7 mouse cellular contexts compared by ENCODE assay signal in the genomic region with DNA sequence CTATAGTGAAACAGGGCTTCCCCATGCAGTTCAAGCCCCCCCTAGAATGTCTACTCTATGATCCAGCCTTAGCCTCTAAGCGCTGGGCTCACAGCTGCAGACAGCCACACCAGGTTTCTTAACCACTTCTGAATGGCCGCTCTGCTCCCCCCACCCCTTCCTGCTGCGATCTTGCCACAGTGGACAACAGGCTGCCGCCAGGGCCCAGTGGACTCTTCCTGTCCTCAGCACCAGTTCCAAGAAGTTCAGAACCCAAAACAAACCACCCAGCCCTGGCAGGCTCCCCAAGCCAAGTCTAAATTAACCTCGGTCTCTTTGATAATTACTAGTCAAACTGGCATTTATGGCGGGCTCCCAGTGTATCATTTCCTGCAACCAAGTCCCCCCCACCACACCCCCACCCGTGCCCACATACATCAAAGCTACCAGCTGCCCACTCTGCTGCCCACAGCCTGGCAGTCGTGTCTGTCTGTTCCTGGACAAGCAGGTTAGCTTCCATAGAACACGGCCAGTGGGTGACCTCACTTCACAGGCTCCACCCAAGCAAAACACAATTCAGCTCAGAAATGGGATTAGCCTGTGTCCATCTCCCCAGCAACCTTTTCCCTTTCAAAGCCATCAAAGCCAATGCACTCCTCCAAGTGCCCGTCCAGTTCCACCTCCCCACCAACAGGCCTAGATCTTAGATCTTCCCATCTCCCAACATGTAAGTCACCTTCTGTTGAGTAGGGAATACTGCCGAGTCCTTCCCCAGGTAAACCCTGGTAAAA. TPM values are rescaled to one million over a fixed set of nuclear protein-coding genes. Genes with fewer than 3 reads are reported as not detected.
DNase-seq lines count a peak whose midpoint lies in the region; ATAC-seq lines count a peak whose summit lies in the region.

No protein-coding gene starts in this region.

- peak overlapping the region; percentile 98 for H3K9ac ChIP-seq in intestine, embryonic 15.5 days

- ATAC-seq in intestine, embryonic 15.5 days = no peak

- peak overlapping the region; percentile 95 for H3K27ac ChIP-seq in forebrain, embryonic 10.5 days
- H3K27ac ChIP-seq in intestine, embryonic 15.5 days = 0 out of 2 replicates have a peak overlapping the region, but pooled peaks have one; percentile 92
- H3K27ac ChIP-seq in midbrain, embryonic 10.5 days (replicated peaks) = peak overlapping the region; percentile 97

- peak overlapping the region; percentile 78 for H3K4me2 ChIP-seq in intestine, embryonic 15.5 days (replicated peaks)

- peaks cover 57% of the 10 kb centered on the region for H3K36me3 ChIP-seq in forebrain, embryonic 10.5 days (replicated peaks)
- peaks cover 15% of the 10 kb centered on the region for H3K36me3 ChIP-seq in intestine, embryonic 15.5 days
- H3K36me3 ChIP-seq in midbrain, embryonic 10.5 days = peaks cover 56% of the 10 kb centered on the region

- 35% methylated on average over 11 of the region's 11 CpGs for WGBS in forebrain, embryonic 10.5 days
- WGBS in intestine, embryonic 15.5 days = 13% methylated on average over 11 of the region's 11 CpGs
- WGBS in midbrain, embryonic 10.5 days = 35% methylated on average over 11 of the region's 11 CpGs

- H3K9me3 ChIP-seq in forebrain, embryonic 10.5 days = peaks cover 9% of the 10 kb centered on the region
- no peaks in the 10 kb centered on the region for H3K9me3 ChIP-seq in intestine, embryonic 15.5 days
- H3K9me3 ChIP-seq in midbrain, embryonic 10.5 days (replicated peaks) = peaks cover 7% of the 10 kb centered on the region

- DNase-seq in retina, postnatal 1 day = peak; percentile 32
- DNase-seq in retina, embryonic 14.5 days (ENCODE audit: low spot score) = no peak
- DNase-seq in forebrain, embryonic 10.5 days (ENCODE audit: extremely low spot score, low spot score) = no peak
- DNase-seq in midbrain, embryonic 10.5 days (ENCODE audit: low spot score) = peak; percentile 37
- no peak for DNase-seq in spleen, adult 12 weeks (ENCODE audit: low spot score)
- no peak for DNase-seq in gastrocnemius, postnatal 4 days (ENCODE audit: low spot score in 2 of 2)

- peak overlapping the region; percentile 100 for H3K4me3 ChIP-seq in forebrain, embryonic 10.5 days
- H3K4me3 ChIP-seq in intestine, embryonic 15.5 days (replicated peaks) = peak overlapping the region; percentile 96
- H3K4me3 ChIP-seq in midbrain, embryonic 10.5 days = peak overlapping the region; percentile 88

- H3K27me3 ChIP-seq in forebrain, embryonic 10.5 days (ENCODE audit: poor library complexity, severe bottlenecking) = no peaks in the 10 kb centered on the region
- H3K27me3 ChIP-seq in intestine, embryonic 15.5 days (replicated peaks) = no peaks in the 10 kb centered on the region
- H3K27me3 ChIP-seq in midbrain, embryonic 10.5 days (ENCODE audit: low read depth, poor library complexity, severe bottlenecking) = no peaks in the 10 kb centered on the region

- peaks cover 51% of the 10 kb centered on the region for H3K4me1 ChIP-seq in forebrain, embryonic 10.5 days
- peaks cover 45% of the 10 kb centered on the region for H3K4me1 ChIP-seq in intestine, embryonic 15.5 days (replicated peaks)
- peaks cover 45% of the 10 kb centered on the region for H3K4me1 ChIP-seq in midbrain, embryonic 10.5 days

RNA-seq across cellular contexts. Expression of a gene that starts 2.2 kb away (rescaled TPM):
- polyA plus RNA-seq in forebrain, embryonic 10.5 days (2016; fragmentation: Nextera tagmentation; extraction: Ambion mirVana) = 20.2 and 22.2 TPM in 2 replicates
- polyA plus RNA-seq in intestine, embryonic 15.5 days (2015; fragmentation: Nextera tagmentation; extraction: Ambion mirVana) = 18.3 and 21.8 TPM in 2 replicates
- polyA plus RNA-seq in midbrain, embryonic 10.5 days (2016; fragmentation: Nextera tagmentation; extraction: Ambion mirVana) = 20.3 and 20.5 TPM in 2 replicates
- 10 to 100 TPM; 44.7 to 46.6 TPM for total RNA-seq in gastrocnemius, postnatal 4 days (2021)

RNA-seq across cellular contexts. Expression of a gene that starts 16.4 kb away (rescaled TPM):
- polyA plus RNA-seq in forebrain, embryonic 10.5 days (2016; fragmentation: Nextera tagmentation; extraction: Ambion mirVana) = 0.30 and 0.47 TPM in 2 replicates
- 0.63 and 0.95 TPM in 2 replicates for polyA plus RNA-seq in intestine, embryonic 15.5 days (2015; fragmentation: Nextera tagmentation; extraction: Ambion mirVana)
- 0.10 and 0.22 TPM in 2 replicates for polyA plus RNA-seq in midbrain, embryonic 10.5 days (2016; fragmentation: Nextera tagmentation; extraction: Ambion mirVana)
- under 1 TPM in 1 of 2 experiments, not detected in 1; 0.17 TPM for total RNA-seq in gastrocnemius, postnatal 4 days (2021)

RNA-seq across cellular contexts. Expression of a gene that starts 16.7 kb away (rescaled TPM):
- polyA plus RNA-seq in forebrain, embryonic 10.5 days (2016; fragmentation: Nextera tagmentation; extraction: Ambion mirVana) = 180 and 186 TPM in 2 replicates
- 131 and 140 TPM in 2 replicates for polyA plus RNA-seq in intestine, embryonic 15.5 days (2015; fragmentation: Nextera tagmentation; extraction: Ambion mirVana)
- 177 TPM in 2 replicates for polyA plus RNA-seq in midbrain, embryonic 10.5 days (2016; fragmentation: Nextera tagmentation; extraction: Ambion mirVana)
- total RNA-seq in gastrocnemius, postnatal 4 days (2021) = 10 to 100 TPM; 52.3 to 56.4 TPM

RNA-seq across cellular contexts. Expression of a gene that starts 43.0 kb away (rescaled TPM):
- 0.06 and 0.12 TPM in 2 replicates for polyA plus RNA-seq in forebrain, embryonic 10.5 days (2016; fragmentation: Nextera tagmentation; extraction: Ambion mirVana)
- polyA plus RNA-seq in intestine, embryonic 15.5 days (2015; fragmentation: Nextera tagmentation; extraction: Ambion mirVana) = 0.10 and 0.11 TPM in 2 replicates
- 0.06 TPM in 2 replicates for polyA plus RNA-seq in midbrain, embryonic 10.5 days (2016; fragmentation: Nextera tagmentation; extraction: Ambion mirVana)
- total RNA-seq in gastrocnemius, postnatal 4 days (2021) = under 1 TPM; 0.10 to 0.12 TPM

RNA-seq across cellular contexts. Expression of a gene that starts 43.6 kb away (rescaled TPM):
- 53.6 and 54.0 TPM in 2 replicates for polyA plus RNA-seq in forebrain, embryonic 10.5 days (2016; fragmentation: Nextera tagmentation; extraction: Ambion mirVana)
- polyA plus RNA-seq in intestine, embryonic 15.5 days (2015; fragmentation: Nextera tagmentation; extraction: Ambion mirVana) = 34.2 and 38.3 TPM in 2 replicates
- 51.8 and 61.1 TPM in 2 replicates for polyA plus RNA-seq in midbrain, embryonic 10.5 days (2016; fragmentation: Nextera tagmentation; extraction: Ambion mirVana)
- 10 to 100 TPM; 29.9 to 32.8 TPM for total RNA-seq in gastrocnemius, postnatal 4 days (2021)

Comparison
In these comparisons a context has a peak if more than half of its experiments do, and no peak if none do; other contexts are left out.
1. DNase-seq: peak in retina, postnatal 1 day (single experiment) and midbrain, embryonic 10.5 days (single experiment); none in retina, embryonic 14.5 days (single experiment), forebrain, embryonic 10.5 days (single experiment), spleen, adult 12 weeks (single experiment) and gastrocnemius, postnatal 4 days (0 of 2).
2. Peak in every context shown above with its lines, with median percentiles within 50 percentile points of each other: H3K27ac ChIP-seq and H3K4me3 ChIP-seq.